Mouse (Mus musculus) megakaryocyte, embryonic 14.5 days (primary cell): ENCODE measurements at regions not wholly inside any gene's neighbourhood (a gene's known extent, or its start where the extent isn't known, plus 50 kb on each side); places are given as distances from the start of the nearest gene placed in this dataset.

Experiments used
- FLI1 ChIP-seq: IDR thresholded peaks from 2 replicates; pipeline ENCODE4 v1.6.1; 2012; ENCODE audit warnings: low read length, inconsistent platforms, mixed read lengths
- GATA1 ChIP-seq: IDR thresholded peaks from 3 replicates; pipeline ENCODE4 v1.6.1; 2012; ENCODE audit warnings: mixed read lengths, low read length, inconsistent platforms, borderline replicate concordance

DNA sequence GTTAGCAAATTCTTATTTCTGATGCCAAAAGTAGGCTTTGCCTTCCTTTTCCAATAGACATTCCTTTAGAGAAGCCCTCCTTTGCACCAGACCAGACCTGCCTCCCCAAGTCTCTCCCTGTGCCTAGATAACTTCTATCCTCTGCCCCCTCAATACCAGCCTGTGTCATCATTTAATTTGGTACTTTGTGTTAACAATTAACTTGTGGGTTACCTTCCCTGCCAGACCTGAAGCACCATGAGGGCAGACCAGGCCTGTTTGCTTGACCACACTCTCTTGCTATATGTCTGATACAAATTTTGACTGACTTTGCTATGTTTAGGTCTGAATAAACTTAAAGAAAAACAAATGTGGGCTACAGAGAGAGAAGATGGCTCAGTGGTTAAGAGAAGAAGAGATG, 259.7 kb downstream of the Pik3r1 start:
- no peak for TF ChIP-seq GATA1
- no peak for TF ChIP-seq FLI1
